Mouse (Mus musculus) frontal cortex, adult (tissue): ENCODE measurements at regions not wholly inside any gene's neighbourhood (a gene's known extent, or its start where the extent isn't known, plus 50 kb on each side); places are given as distances from the start of the nearest gene placed in this dataset.

Experiments used
- ATAC-seq: cut with Nextera tagmentation; 2 replicates; pipeline ENCODE4 v1.9.2; 2017; ENCODE audit warnings: mild to moderate bottlenecking, moderate library complexity, mixed read lengths; ENCODE audit not compliant: low TSS enrichment

GRCm38 (mm10) chr2:57424879-57425278, 187.4 kb downstream of the Gpd2 start:
- no peak for ATAC-seq

- ATAC-seq: no peak
Measured at GRCm38 (mm10) chr2:57425439-57425838, 188.0 kb downstream of the Gpd2 start.

GRCm38 (mm10) chr2:57450996-57451770, 213.7 kb downstream of the Gpd2 start:
- ATAC-seq: peak; percentile 79

- no peak for ATAC-seq
Measured at GRCm38 (mm10) chr2:57453896-57454679, 216.7 kb downstream of the Gpd2 start.

GRCm38 (mm10) chr2:57459901-57460300, 222.5 kb downstream of the Gpd2 start:
- ATAC-seq: 0 out of 2 replicates have a peak, but pooled peaks have one; percentile 55

GRCm38 (mm10) chr2:57473873-57474272, 236.4 kb downstream of the Gpd2 start:
- ATAC-seq: no peak

GRCm38 (mm10) chr2:57492116-57492515, 254.7 kb downstream of the Gpd2 start:
- no peak for ATAC-seq

GRCm38 (mm10) chr2:57492914-57493621, 255.6 kb downstream of the Gpd2 start:
- ATAC-seq: no peak

- no peak for ATAC-seq
Measured at GRCm38 (mm10) chr2:57496315-57496954, 259.0 kb downstream of the Gpd2 start.

- no peak for ATAC-seq
Measured at GRCm38 (mm10) chr2:57497933-57498332, 260.5 kb downstream of the Gpd2 start.

GRCm38 (mm10) chr2:57504678-57505077, 267.2 kb downstream of the Gpd2 start:
- ATAC-seq: no peak

- ATAC-seq: no peak
Measured at GRCm38 (mm10) chr2:57522465-57522864, 285.0 kb downstream of the Gpd2 start.

GRCm38 (mm10) chr2:57522983-57523382, 285.5 kb downstream of the Gpd2 start:
- no peak for ATAC-seq

- no peak for ATAC-seq
Measured at GRCm38 (mm10) chr2:57527966-57528365, 290.5 kb downstream of the Gpd2 start.

GRCm38 (mm10) chr2:57539842-57540241, 302.4 kb downstream of the Gpd2 start:
- ATAC-seq: peak; percentile 89

- peak; percentile 93 for ATAC-seq
Measured at GRCm38 (mm10) chr2:57565258-57565657, 327.8 kb downstream of the Gpd2 start.

- ATAC-seq: no peak
Measured at GRCm38 (mm10) chr2:57566103-57566502, 328.7 kb downstream of the Gpd2 start.

- no peak for ATAC-seq
Measured at GRCm38 (mm10) chr2:57567183-57567582, 329.7 kb downstream of the Gpd2 start.

GRCm38 (mm10) chr2:57587065-57587464, 349.6 kb downstream of the Gpd2 start:
- no peak for ATAC-seq

- ATAC-seq: no peak
Measured at GRCm38 (mm10) chr2:57593558-57593957, 356.1 kb downstream of the Gpd2 start.

- peak; percentile 52 for ATAC-seq
Measured at GRCm38 (mm10) chr2:57597694-57598358, 360.4 kb downstream of the Gpd2 start.
